Mouse (Mus musculus): ENCODE measurements around the gene Gm21093. TPM values are rescaled to one million over a fixed set of nuclear protein-coding genes. Genes with fewer than 3 reads are reported as not detected.
"Not testable (repeated sequence)": the region's sequence is repeated elsewhere in the genome, so short reads cannot be mapped to it uniquely, and the experiment has no call there.

Gm21093 gene
- 1 to 10 TPM; 1.6 to 3.8 (median 2.9) TPM for total RNA-seq (2022)

GRCm38 (mm10) chr4:42034626-42035025 lies at the start of gene Gm21093:
Gene Gm21093, minus strand, starts transcription at chr4:42034726.
- not testable (repeated sequence) for DNase-seq (ENCODE audit: low spot score in 2 of 2)

Other genes starting within 250 kb of the Gm21093 start
- not detected for gene Gm21541, start 131.1 kb downstream of the Gm21093 start, total RNA-seq (2022)
- 10 to 100 TPM; 17.6 to 29.5 (median 18.1) TPM for gene Gm20878, start 93.2 kb downstream of the Gm21093 start, total RNA-seq (2022)
- 1 to 10 TPM; 1.0 to 2.2 (median 1.4) TPM for gene Fam205a4, start 68.7 kb downstream of the Gm21093 start, total RNA-seq (2022)
- not detected for gene Gm3893, start 56.5 kb upstream of the Gm21093 start, total RNA-seq (2022)
- 10 to 100 TPM in 3 of 4 experiments, not detected in 1; 14.1 to 17.8 (median 15.9) TPM for gene Gm13304, start 80.1 kb upstream of the Gm21093 start, total RNA-seq (2022)
- 10 to 100 TPM in 1 of 4 experiments, 1 to 10 TPM in 3; 5.1 to 15.5 (median 8.6) TPM for gene Gm13306, start 118.7 kb upstream of the Gm21093 start, total RNA-seq (2022)
- 1 to 10 TPM in 3 of 4 experiments, under 1 TPM in 1; 0.50 to 2.0 (median 1.3) TPM for gene Gm13305, start 133.9 kb upstream of the Gm21093 start, total RNA-seq (2022)
- gene Gm10600, start 205.9 kb upstream of the Gm21093 start, total RNA-seq (2022) = 1 to 10 TPM in 3 of 4 experiments, not detected in 1; 6.3 to 9.4 (median 6.8) TPM
- not detected for gene Ccl21b, start 221.0 kb upstream of the Gm21093 start, total RNA-seq (2022)